Mouse (Mus musculus): ENCODE measurements at regions not wholly inside any gene's neighbourhood (a gene's known extent, or its start where the extent isn't known, plus 50 kb on each side); places are given as distances from the start of the nearest gene placed in this dataset.

GRCm38 (mm10) chr6:117110291-117110690 is 58.0 kb upstream of the Cxcl12 start:
- DNase-seq (ENCODE audit: low spot score in 2 of 2), result no peak

GRCm38 (mm10) chr6:117114859-117115258 is 53.5 kb upstream of the Cxcl12 start:
- no peak for DNase-seq (ENCODE audit: low spot score in 2 of 2)

GRCm38 (mm10) chr6:117118081-117118480 is 50.3 kb upstream of the Cxcl12 start:
- no peak for DNase-seq (ENCODE audit: low spot score in 2 of 2)

Measured in right cerebral cortex, postnatal 36 days (tissue).